Mouse (Mus musculus) mature B cell (primary cell): ENCODE measurements at regions not wholly inside any gene's neighbourhood (a gene's known extent, or its start where the extent isn't known, plus 50 kb on each side); places are given as distances from the start of the nearest gene placed in this dataset.

Source experiments
- in situ Hi-C: fragments of 300-500 bp; cut with MboI; formaldehyde crosslinking; loops from 2 replicates; pipeline ENCODE4 v1.14.3; 2019

GRCm38 (mm10) chr3:38131176-38131886 is 353.3 kb downstream of the Ankrd50 start:
- in situ Hi-C loops = no loop called here

- in situ Hi-C loops = no loop called here
Measured at GRCm38 (mm10) chr3:38130088-38130487, 354.6 kb downstream of the Ankrd50 start.

GRCm38 (mm10) chr3:38129167-38129500 is 355.5 kb downstream of the Ankrd50 start:
- in situ Hi-C loops = no loop called here

DNA sequence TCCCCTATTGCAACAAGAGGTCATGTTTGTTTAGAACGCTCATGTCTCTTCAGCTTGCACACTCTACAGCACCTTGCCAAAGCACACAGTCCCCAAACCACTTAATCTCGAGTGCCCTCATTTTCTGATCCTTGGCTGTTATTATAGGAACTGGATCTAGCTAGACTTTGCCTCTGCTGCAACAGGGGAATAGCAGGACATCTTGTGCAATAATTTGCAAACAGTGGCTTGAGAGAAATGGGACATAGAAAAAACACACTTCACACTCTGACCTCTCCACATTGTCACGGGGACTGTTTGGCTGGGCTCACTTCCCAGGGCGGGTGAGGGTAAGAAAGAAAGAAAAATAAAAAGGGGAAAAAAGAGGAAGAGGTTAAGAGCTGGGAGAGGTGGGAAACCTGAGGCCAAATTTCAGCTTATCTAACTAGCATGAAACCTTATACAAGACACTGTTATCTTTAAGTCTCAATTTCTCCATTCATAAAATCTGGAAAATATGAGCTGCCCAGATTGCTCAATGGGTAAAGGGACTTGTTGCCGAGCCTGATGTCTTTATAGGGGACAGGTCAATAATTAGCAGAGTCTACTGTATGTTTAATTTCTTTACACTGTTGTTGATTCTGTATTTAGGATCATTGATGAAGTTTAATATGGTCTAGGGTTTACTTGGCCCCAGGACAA is 356.0 kb downstream of the Ankrd50 start:
- in situ Hi-C loops = no loop called here

DNA sequence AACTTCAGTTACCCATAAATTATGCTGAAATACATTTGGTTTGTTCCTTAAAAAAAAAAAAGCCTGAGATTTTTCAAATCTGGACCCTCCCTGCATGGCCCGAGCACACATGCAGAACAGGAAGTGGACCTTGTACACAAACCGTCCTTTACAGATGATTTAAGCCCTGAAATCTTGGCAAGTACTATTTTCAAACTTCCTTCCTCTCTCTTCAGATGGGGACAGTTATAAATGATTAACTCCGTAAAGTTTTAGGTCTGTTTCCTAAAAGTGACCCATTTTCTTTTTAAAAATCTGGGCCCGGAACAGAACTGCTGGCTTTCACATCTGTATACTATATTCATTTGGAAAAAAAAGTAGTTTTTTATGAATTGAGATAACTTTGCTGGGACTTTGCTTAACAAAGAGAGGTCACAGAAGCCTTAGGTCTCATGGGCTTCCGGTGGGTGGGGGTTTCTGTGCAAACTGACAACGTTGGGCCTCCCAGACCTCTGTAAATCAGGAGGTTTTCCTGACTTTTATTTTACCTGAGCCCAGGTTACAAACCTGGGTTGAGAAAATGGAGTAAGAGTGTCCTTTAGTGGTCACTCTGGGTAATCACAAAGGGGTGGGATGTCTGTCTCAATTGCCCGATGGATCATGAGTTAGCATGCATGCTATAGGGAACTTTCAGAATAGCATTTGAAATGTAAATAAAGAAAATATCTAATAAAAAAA is 368.4 kb downstream of the Ankrd50 start:
- in situ Hi-C loops = no loop called here

DNA sequence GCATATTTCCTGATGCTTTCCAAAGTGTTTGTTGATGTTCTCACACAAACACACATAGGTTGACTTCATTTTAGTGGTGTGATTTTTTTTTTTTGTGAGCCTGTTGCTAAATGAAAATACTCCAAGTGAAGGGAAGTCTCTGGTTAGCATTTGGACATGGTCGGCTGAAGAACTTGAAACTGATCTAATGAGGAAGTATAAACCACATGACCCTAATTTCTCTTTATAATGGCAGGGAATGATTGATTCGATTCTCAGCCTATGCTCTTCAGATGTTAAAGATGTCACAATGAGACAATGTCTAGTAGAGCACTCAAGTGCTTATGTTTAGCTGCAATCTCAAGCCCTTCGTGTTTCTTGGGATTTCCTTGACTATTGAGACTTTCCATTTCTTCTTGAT is 372.1 kb downstream of the Ankrd50 start:
- in situ Hi-C loops = no loop called here

DNA sequence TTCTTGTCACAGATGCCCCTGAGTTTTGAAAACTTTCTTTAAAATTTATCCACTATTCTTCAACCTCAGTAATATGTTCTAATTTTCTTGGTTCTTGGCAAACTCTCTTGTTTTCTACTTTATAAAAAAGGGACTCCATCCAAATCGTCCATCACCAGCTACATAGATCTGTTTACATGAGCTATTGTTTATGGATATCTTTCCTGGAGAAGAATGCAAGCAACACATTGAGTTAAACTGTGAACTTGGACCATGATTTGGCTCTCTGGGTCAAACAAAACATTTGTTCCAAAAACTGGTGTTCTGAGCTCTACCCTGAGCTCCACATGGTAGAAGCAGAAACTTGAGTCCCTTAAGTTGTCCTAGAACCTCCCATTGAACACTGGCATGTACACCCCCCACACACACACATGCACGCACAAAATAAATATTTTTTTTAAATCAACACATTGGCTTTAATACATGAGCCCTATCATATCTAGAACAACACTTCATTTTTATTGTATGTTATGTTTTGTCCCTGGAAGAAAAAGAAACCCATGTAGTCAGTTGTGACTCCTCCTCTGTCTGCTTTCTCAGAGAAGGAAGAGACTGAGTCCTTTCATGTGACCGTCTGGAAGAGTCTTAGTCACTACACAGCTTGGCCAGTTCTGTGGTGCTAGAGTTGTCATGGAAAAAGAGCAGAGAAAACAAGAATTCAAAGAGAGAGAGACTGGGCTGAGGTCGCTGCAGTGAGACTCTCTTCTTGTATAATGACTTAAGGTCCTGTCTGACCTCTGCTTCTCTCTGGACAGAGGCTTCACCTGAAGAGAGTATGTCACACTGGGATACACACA is 379.4 kb downstream of the Ankrd50 start:
- in situ Hi-C loops = no loop called here

- in situ Hi-C loops = no loop called here
Measured at GRCm38 (mm10) chr3:38104418-38104817, 380.1 kb upstream of the Gm5148 start.

- in situ Hi-C loops = no loop called here
Measured at GRCm38 (mm10) chr3:38102985-38103384, 378.7 kb upstream of the Gm5148 start.

DNA sequence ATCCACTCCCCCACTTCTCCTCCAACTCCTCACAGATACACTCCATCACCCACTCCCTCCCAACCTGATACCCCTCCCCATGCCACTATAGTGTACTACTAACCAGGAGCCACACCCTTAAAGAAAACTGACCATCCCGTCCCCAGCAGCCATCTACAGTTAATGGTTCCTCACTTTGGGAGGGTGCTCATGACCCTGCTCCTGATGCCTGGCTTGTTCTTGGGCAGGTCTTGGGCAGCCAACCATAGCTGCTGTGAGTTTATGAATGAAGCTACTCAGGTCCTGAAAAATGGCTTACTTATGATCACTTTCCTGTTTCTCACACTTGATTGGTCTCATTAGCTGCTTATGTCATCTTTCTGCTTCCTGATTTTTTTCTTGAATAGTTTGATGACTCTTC is 377.9 kb upstream of the Gm5148 start:
- in situ Hi-C loops = no loop called here

DNA sequence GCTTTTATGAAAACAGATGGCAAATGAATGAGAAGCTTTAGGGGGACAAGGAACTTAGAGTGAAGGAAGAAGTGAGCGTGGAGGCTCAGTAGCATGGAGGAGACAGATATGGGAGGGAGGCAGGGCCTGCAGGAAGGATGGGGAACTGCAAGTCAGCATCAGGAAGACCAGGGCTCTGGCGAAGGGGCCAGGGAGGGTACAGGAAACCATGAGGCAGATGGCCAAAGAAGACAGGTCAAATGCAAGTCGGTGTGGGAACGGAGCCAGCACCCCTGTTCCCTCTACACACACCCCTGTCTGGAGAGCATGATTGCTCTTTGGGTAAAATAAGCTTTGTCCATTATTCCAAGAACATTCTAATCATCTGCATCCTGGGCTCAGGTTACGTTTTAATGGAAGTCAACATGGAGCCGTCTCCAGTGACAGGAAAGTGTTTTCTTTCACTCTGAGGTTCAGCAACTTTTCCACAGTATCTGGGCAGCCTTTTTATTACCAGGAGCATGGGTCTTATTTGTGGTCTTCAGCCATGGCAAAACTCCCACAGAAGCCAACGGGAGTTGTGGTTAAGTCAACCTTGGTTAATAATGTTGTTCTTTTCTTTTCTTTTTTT is 370.2 kb upstream of the Gm5148 start:
- in situ Hi-C loops = no loop called here

DNA sequence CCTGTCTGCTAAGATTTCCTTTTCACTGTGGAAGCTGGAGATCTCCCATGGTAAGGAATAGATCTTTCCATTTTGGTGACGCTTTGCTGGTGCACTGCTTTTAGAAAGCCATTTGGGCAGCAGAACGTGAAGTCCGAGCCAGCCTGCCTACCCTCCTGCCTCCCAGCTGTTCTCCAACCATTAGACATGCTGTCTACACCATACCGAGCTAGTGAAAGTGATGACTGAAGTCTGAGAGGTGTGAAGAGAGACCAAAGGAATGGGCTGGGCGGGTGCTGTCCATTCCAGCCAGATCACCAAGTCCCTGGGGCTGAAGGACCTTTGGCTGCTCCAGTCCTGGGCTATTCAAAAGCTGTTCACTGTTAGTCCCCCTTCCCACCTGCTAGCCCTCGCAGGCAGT is 360.3 kb upstream of the Gm5148 start:
- in situ Hi-C loops = no loop called here

DNA sequence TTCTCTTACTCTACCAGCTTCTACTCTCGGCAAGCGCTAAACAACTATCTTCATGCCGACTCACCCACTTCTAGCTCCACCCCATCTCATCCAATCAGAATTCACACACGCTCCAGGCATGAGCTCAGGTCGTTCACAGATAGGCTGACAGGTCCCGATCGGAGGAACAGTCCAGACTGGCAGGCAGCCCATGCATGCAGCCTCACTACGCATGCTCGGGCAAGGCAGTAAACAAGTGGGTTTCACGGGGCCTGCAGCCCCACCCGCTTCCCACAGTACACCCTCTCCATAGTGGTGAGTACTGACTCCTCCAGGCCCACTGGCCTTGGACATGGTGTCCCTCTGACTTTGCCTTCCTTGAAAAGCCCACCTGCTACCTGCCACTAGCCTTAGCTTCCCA is 358.1 kb upstream of the Gm5148 start:
- in situ Hi-C loops = no loop called here

- in situ Hi-C loops = no loop called here
Measured at GRCm38 (mm10) chr3:38076835-38077234, 352.5 kb upstream of the Gm5148 start.

DNA sequence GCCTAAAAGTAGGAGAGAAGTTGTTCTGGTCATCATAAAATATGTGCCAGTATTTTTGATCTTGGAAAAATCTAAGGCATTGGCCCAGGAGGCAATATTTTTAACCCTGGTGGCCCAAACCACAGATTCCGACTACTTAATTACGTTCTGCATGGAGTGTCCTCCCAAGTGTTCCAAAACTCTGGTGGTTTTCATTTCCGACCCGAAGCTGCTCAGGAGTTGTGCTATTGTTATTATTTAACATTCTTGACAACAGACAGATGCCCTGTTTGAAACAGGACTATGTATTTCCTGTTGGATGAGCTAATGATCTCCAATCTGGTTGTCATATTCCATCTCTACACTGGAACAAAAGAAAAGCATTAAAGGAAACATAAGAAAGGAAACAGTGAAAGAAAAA is 349.7 kb upstream of the Gm5148 start:
- in situ Hi-C loops = no loop called here

- in situ Hi-C loops = no loop called here
Measured at GRCm38 (mm10) chr3:38055627-38056026, 331.3 kb upstream of the Gm5148 start.

DNA sequence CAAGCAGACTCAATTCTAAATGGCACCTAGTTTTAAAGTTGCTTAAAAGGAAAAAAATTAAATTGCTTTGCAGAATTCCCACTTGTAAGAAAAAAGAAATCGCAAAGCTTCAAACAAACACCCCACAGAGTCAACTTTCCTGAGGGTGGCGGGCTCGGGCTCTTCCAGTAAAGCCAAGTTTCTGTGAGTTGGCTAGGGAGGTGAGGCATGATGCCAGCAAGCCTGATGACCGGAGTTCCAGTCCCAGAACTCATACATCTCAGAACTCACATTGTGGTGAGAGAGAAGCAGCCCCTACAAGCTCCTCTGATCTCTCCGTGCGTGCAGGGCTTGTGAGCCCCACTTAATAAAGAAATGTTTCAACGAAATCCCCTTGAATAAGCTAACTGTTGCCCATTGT is 328.7 kb upstream of the Gm5148 start:
- in situ Hi-C loops = no loop called here

DNA sequence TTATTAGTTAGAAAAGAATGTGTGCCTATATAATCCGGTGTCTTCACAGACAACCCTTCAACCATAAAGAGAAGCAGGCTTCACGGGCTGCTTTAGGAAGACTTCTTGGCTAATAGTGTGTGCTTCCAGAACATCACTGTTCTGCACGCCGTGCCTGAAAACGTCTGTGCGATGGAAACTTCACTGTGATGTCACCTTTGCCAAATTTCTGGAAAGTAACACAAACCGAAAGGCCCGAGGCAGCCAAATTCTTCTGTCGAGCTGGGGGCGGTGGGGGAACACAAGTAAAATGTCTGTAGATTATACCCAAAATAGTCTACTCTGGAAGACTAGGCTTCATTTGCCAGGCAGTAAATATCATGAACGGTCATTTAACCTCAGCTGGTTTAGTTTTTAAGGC is 327.5 kb upstream of the Gm5148 start:
- in situ Hi-C loops = no loop called here

- in situ Hi-C loops = no loop called here
Measured at GRCm38 (mm10) chr3:38050856-38051255, 326.6 kb upstream of the Gm5148 start.

GRCm38 (mm10) chr3:38050366-38050765 is 326.1 kb upstream of the Gm5148 start:
- in situ Hi-C loops = no loop called here

DNA sequence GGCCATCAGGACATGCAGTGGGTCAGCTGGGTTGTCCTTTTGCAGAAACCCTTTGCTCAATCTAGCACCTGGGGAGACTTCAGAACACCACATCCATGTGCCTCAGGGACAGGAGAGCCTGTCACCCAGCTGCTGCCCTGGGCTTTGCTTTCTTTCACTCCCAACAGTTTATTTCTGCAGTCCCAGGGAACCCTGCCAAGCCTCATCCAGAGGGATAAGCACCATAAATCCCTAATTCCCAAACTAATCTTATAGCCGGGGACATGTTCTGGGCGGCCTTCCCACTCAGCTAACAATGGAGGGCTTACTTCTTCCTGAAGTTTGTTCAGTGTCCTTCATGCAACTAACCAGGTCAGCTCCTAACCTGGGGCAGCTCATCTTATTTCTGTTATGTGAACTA is 325.0 kb upstream of the Gm5148 start:
- in situ Hi-C loops = no loop called here

GRCm38 (mm10) chr3:38047445-38047844 is 323.2 kb upstream of the Gm5148 start:
- in situ Hi-C loops = no loop called here
